Mouse (Mus musculus): ENCODE results near the gene Epb41l4b.

GRCm38 (mm10) chr4:57113472-57114216, 29.6 kb downstream of the Epb41l4b start:
- no peak for TF ChIP-seq CTCF (IDR thresholded peaks at IDR 0.05)
- TF ChIP-seq EP300 (IDR thresholded peaks at IDR 0.05), result no peak

All from lung, postnatal 0 days (tissue).